Mouse (Mus musculus): ENCODE data around the gene Pim2. TPM values are rescaled to one million over a fixed set of nuclear protein-coding genes. Genes with fewer than 3 reads are reported as not detected.
"Not testable (repeated sequence)": the region's sequence is repeated elsewhere in the genome, so short reads cannot be mapped to it uniquely, and the experiment has no call there.

The Pim2 gene
- polyA plus RNA-seq, 1 experiment from 2014 or later, result 4.9 TPM

DNA sequence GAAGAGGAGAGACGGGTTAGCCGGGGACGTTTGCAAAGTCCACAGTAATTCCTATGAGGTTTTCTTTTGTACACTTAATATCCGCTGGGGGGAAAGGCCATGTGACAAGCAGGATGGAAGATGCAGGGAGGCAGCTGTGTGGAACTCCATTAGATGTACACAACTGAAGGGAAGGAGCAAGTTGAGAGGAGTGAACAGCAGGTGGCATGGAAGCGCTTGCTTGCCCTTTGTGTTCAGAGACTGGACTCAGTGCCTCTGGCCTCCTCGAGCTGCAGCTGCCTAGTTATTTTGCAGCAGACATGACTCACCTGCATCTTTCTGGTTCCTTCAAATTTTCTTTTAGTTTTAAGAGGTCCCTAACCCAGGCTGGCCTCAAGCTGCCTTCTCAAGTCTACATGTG lies 32.4 kb downstream of the Pim2 start:
- H3K27ac ChIP-seq (replicated peaks; ENCODE audit: low read depth, low read length), result no peak overlapping the region
- ATAC-seq (replicated peaks; ENCODE audit: insufficient number of reproducible peaks, low FRiP score, low TSS enrichment, low read depth), result no peak
- no peak overlapping the region for H3K9ac ChIP-seq (replicated peaks; ENCODE audit: low read length)
- H3K36me3 ChIP-seq (replicated peaks; ENCODE audit: control insufficient read depth, insufficient read depth, low read depth, low read length), result no peaks in the 10 kb centered on the region
- H3K27me3 ChIP-seq (ENCODE audit: control insufficient read depth, insufficient read depth, low read length), result no peaks in the 10 kb centered on the region
- no peaks in the 10 kb centered on the region for H3K4me1 ChIP-seq (ENCODE audit: control insufficient read depth, insufficient read depth, low read length)
- no peak for DNase-seq (ENCODE audit: low spot score)
- no peak overlapping the region for H3K4me2 ChIP-seq (ENCODE audit: low read depth, low read length)
- WGBS, result 62% methylated on average over 6 of the region's 6 CpGs
- no peak overlapping the region for H3K4me3 ChIP-seq (ENCODE audit: low read depth, low read length)
- H3K9me3 ChIP-seq (replicated peaks; ENCODE audit: control insufficient read depth, low read length), result no peaks in the 10 kb centered on the region

- H3K36me3 ChIP-seq (replicated peaks; ENCODE audit: control insufficient read depth, insufficient read depth, low read depth, low read length); H3K27me3 ChIP-seq (ENCODE audit: control insufficient read depth, insufficient read depth, low read length); DNase-seq (ENCODE audit: low spot score); H3K4me2 ChIP-seq (ENCODE audit: low read depth, low read length); H3K4me3 ChIP-seq (ENCODE audit: low read depth, low read length); H3K9ac ChIP-seq (replicated peaks; ENCODE audit: low read length); H3K4me1 ChIP-seq (ENCODE audit: control insufficient read depth, insufficient read depth, low read length); H3K27ac ChIP-seq (replicated peaks; ENCODE audit: low read depth, low read length); ATAC-seq (replicated peaks; ENCODE audit: insufficient number of reproducible peaks, low FRiP score, low TSS enrichment, low read depth); H3K9me3 ChIP-seq (replicated peaks; ENCODE audit: control insufficient read depth, low read length): not testable (repeated sequence)
- WGBS, result 25% methylated on average over 3 of the region's 3 CpGs
Observed at GRCm38 (mm10) chrX:7915669-7916068, 37.6 kb downstream of the Pim2 start.

DNA sequence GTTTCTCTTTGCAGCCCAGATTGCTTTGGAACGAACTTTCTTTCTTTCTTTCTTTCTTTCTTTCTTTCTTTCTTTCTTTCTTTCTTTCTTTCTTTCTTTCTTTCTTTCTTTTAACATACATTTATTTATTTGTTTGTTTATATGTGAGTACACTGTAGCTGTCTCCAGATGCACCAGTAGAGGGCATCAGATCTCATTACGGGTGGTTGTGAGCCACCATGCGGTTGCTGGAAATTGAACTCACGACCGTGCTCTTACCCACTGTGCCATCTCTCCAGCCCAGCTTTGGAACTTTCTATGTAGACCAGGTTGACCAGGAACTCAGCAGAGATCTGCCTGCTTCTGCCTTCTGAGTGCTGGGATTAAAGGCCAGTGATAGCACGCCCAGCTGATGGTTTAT lies 39.9 kb downstream of the Pim2 start:
- ATAC-seq (replicated peaks; ENCODE audit: insufficient number of reproducible peaks, low FRiP score, low TSS enrichment, low read depth); H3K27ac ChIP-seq (replicated peaks; ENCODE audit: low read depth, low read length); H3K4me3 ChIP-seq (ENCODE audit: low read depth, low read length); H3K36me3 ChIP-seq (replicated peaks; ENCODE audit: control insufficient read depth, insufficient read depth, low read depth, low read length); H3K9me3 ChIP-seq (replicated peaks; ENCODE audit: control insufficient read depth, low read length); H3K4me1 ChIP-seq (ENCODE audit: control insufficient read depth, insufficient read depth, low read length); H3K9ac ChIP-seq (replicated peaks; ENCODE audit: low read length); DNase-seq (ENCODE audit: low spot score); H3K4me2 ChIP-seq (ENCODE audit: low read depth, low read length): not testable (repeated sequence)
- H3K27me3 ChIP-seq (ENCODE audit: control insufficient read depth, insufficient read depth, low read length), result peaks cover 21% of the 10 kb centered on the region
- WGBS, result 67% methylated on average over 6 of the region's 6 CpGs

DNA sequence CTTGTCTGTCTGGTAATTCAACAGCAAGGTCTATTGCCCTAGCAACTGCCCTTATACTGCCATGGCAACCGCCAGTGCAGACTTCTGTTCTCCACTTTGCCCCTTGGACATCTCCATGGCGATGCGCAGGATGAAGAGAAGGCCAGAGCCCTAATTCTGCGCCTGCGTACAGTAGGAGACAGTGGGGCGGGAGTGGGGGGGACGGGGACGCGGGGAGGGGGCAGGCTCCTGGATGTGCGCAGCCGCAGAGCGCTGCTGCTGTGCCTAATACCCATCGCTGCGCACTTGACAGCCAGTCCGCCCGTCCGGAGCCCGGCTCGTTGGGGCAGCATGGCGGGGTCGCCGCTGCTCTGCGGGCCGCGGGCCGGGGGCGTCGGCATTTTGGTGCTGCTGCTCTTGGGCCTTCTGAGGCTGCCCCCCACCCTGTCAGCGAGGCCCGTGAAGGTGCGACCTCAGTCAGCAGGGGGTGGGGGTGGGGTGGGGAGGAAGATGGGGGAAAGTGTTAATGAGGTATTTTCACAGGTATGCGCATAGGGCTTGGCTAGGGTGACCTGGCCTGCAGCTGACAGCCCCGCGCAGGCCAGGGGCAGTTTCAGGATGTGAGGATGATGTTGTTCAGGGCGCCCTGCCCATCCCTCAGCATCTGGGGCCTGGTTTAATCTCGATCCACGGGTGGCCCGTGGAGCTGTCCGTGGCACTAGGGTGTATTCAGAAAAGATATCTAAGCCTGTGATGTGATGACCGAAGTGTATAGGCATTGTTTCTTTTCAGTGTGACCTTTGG lies 41.7 kb downstream of the Pim2 start, which contains the start of gene Pcsk1n:
Gene Pcsk1n (plus strand): TSS at position 222 of the 783 bp plus-strand sequence.
- Histone ChIP-seq H3K9me3 (replicated peaks; ENCODE audit: control insufficient read depth, low read length) (no peaks in the 10 kb centered on the region), H3K36me3 (replicated peaks; ENCODE audit: control insufficient read depth, insufficient read depth, low read depth, low read length) (no peaks in the 10 kb centered on the region), H3K27me3 (ENCODE audit: control insufficient read depth, insufficient read depth, low read length) (peaks cover 29% of the 10 kb centered on the region), H3K4me1 (ENCODE audit: control insufficient read depth, insufficient read depth, low read length) (no peaks in the 10 kb centered on the region), H3K4me2 (ENCODE audit: low read depth, low read length) (peak within 1 kb of the TSS; percentile 40), H3K27ac (replicated peaks; ENCODE audit: low read depth, low read length) (no peak within 1 kb of the TSS), H3K9ac (replicated peaks; ENCODE audit: low read length) (no peak within 1 kb of the TSS), H3K4me3 (ENCODE audit: low read depth, low read length) (peak within 1 kb of the TSS; percentile 25)
- 13% methylated on average over 27 of the region's 40 CpGs for WGBS
- ATAC-seq (replicated peaks; ENCODE audit: insufficient number of reproducible peaks, low FRiP score, low TSS enrichment, low read depth) (peak; percentile 78), DNase-seq (ENCODE audit: low spot score) (peak; percentile 43)

DNA sequence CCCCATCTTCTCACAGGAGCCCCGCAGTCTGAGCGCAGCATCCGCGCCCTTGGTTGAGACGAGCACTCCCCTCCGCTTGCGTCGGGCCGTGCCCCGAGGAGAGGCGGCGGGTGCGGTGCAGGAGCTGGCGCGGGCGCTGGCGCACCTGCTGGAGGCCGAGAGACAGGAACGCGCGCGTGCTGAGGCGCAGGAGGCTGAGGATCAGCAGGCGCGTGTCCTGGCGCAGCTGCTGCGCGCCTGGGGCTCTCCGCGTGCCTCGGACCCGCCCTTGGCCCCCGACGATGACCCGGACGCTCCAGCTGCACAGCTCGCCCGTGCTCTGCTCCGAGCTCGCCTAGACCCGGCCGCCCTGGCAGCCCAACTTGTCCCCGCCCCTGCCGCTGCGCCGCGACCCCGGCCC lies 44.0 kb downstream of the Pim2 start:
- Histone ChIP-seq H3K9ac (replicated peaks; ENCODE audit: low read length) (0 out of 2 replicates have a peak overlapping the region, but pooled peaks have one; percentile 4), H3K4me3 (ENCODE audit: low read depth, low read length) (peak overlapping the region; percentile 19), H3K36me3 (replicated peaks; ENCODE audit: control insufficient read depth, insufficient read depth, low read depth, low read length) (no peaks in the 10 kb centered on the region), H3K27ac (replicated peaks; ENCODE audit: low read depth, low read length) (no peak overlapping the region), H3K27me3 (ENCODE audit: control insufficient read depth, insufficient read depth, low read length) (peaks cover 29% of the 10 kb centered on the region), H3K4me2 (ENCODE audit: low read depth, low read length) (peak overlapping the region; percentile 43), H3K4me1 (ENCODE audit: control insufficient read depth, insufficient read depth, low read length) (no peaks in the 10 kb centered on the region), H3K9me3 (replicated peaks; ENCODE audit: control insufficient read depth, low read length) (no peaks in the 10 kb centered on the region)
- ATAC-seq (replicated peaks; ENCODE audit: insufficient number of reproducible peaks, low FRiP score, low TSS enrichment, low read depth), result 0 out of 2 replicates have a peak, but pooled peaks have one; percentile 31
- WGBS, result 16% methylated on average over 36 of the region's 48 CpGs
- no peak for DNase-seq (ENCODE audit: low spot score)

DNA sequence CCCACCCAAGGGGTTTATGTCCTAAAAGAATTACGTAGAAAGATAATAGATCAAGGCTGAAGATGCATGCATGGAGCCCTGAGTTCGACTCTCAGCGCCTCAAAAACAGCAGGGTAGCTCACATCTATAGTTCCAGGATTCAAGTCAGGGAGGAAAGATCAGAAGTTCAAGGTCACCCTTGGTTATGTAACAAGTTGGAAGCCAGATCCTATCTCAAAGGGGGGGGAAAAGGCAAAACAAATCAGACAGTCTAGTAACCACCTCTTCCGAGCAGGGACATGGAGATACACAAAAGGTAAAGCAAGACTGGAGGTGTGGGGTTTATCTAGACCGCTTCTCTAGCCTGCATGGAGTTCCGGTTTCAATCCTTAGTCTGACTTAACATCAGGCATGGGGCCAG lies 48.2 kb downstream of the Pim2 start:
- WGBS, result 73% methylated on average over 6 of the region's 6 CpGs
- ATAC-seq (replicated peaks; ENCODE audit: insufficient number of reproducible peaks, low FRiP score, low TSS enrichment, low read depth) (no peak), DNase-seq (ENCODE audit: low spot score) (no peak)
- Histone ChIP-seq H3K4me2 (ENCODE audit: low read depth, low read length) (no peak overlapping the region), H3K4me3 (ENCODE audit: low read depth, low read length) (no peak overlapping the region), H3K27me3 (ENCODE audit: control insufficient read depth, insufficient read depth, low read length) (peaks cover 26% of the 10 kb centered on the region), H3K27ac (replicated peaks; ENCODE audit: low read depth, low read length) (no peak overlapping the region), H3K4me1 (ENCODE audit: control insufficient read depth, insufficient read depth, low read length) (no peaks in the 10 kb centered on the region), H3K9me3 (replicated peaks; ENCODE audit: control insufficient read depth, low read length) (no peaks in the 10 kb centered on the region), H3K9ac (replicated peaks; ENCODE audit: low read length) (no peak overlapping the region), H3K36me3 (replicated peaks; ENCODE audit: control insufficient read depth, insufficient read depth, low read depth, low read length) (no peaks in the 10 kb centered on the region)

DNA sequence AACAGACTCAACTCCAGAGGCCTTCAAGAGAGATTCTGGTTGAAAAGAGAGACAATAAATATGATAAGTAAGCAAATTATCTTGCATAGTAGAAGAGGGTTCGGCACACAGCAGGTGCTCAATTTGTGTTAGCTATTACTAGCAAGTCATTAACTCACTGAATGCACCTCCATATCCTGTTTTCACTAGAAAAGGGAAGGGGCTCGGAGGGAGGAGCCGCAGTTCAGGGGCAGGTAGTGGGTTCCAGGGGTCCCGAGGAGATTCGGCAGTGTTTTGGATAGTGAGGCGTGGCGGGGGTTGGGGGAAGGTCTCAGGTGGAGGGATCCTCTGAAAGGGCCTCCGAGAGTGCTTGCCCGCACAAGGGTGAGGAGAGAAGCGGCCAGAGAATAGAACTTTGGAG lies 49.1 kb downstream of the Pim2 start:
- 17% methylated on average over 10 of the region's 10 CpGs for WGBS

DNA sequence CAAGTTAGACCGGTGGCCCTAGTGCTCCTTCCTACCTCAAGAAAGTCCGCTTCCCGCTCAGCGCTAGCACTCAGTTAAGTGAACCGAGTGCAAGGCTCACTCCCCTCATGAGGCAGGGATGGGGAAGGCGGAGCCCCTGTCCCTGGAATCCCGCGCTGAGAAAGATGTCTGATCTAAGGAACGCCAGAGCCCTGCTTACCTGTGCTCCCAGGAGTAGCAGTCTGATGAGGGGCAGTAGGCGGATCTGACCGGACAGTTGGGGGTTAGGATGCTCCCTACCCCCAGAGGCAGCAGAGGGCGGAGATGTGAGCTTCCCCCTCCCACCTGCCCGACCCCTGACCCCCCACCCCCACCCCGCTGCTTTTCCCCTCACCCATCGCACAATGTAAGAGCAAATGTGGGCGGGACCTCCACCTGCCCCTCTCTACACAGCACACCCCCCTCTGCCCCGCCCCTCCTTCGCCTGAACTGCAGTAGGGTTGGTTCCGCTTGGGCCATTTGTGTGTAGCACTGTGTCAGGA lies 50.3 kb downstream of the Pim2 start, which contains the start of gene Eras:
Gene Eras (minus strand): TSS at position 338 of the 521 bp plus-strand sequence.
- Histone ChIP-seq H3K9ac (replicated peaks; ENCODE audit: low read length) (no peak within 1 kb of the TSS), H3K27ac (replicated peaks; ENCODE audit: low read depth, low read length) (no peak within 1 kb of the TSS), H3K4me1 (ENCODE audit: control insufficient read depth, insufficient read depth, low read length) (no peaks in the 10 kb centered on the region), H3K4me2 (ENCODE audit: low read depth, low read length) (no peak within 1 kb of the TSS), H3K4me3 (ENCODE audit: low read depth, low read length) (no peak within 1 kb of the TSS), H3K36me3 (replicated peaks; ENCODE audit: control insufficient read depth, insufficient read depth, low read depth, low read length) (no peaks in the 10 kb centered on the region), H3K27me3 (ENCODE audit: control insufficient read depth, insufficient read depth, low read length) (peaks cover 7% of the 10 kb centered on the region), H3K9me3 (replicated peaks; ENCODE audit: control insufficient read depth, low read length) (no peaks in the 10 kb centered on the region)
- DNase-seq (ENCODE audit: low spot score), result no peak
- WGBS, result 18% methylated on average over 19 of the region's 19 CpGs
- no peak for ATAC-seq (replicated peaks; ENCODE audit: insufficient number of reproducible peaks, low FRiP score, low TSS enrichment, low read depth)

More for the DNA sequence above, 49.1 kb downstream of the Pim2 start:
- Histone ChIP-seq H3K27ac (replicated peaks; ENCODE audit: low read depth, low read length) (no peak overlapping the region), H3K4me3 (ENCODE audit: low read depth, low read length) (no peak overlapping the region), H3K36me3 (replicated peaks; ENCODE audit: control insufficient read depth, insufficient read depth, low read depth, low read length) (no peaks in the 10 kb centered on the region), H3K27me3 (ENCODE audit: control insufficient read depth, insufficient read depth, low read length) (peaks cover 18% of the 10 kb centered on the region), H3K4me1 (ENCODE audit: control insufficient read depth, insufficient read depth, low read length) (no peaks in the 10 kb centered on the region), H3K9ac (replicated peaks; ENCODE audit: low read length) (no peak overlapping the region), H3K9me3 (replicated peaks; ENCODE audit: control insufficient read depth, low read length) (no peaks in the 10 kb centered on the region), H3K4me2 (ENCODE audit: low read depth, low read length) (no peak overlapping the region)
- ATAC-seq (replicated peaks; ENCODE audit: insufficient number of reproducible peaks, low FRiP score, low TSS enrichment, low read depth), result no peak
- DNase-seq (ENCODE audit: low spot score), result no peak

All from embryonic facial prominence, embryonic 11.5 days (tissue).